Mouse (Mus musculus) MEL (cell line): ENCODE results near the gene Ugt1a10. TPM values are rescaled to one million over a fixed set of nuclear protein-coding genes. Genes with fewer than 3 reads are reported as not detected.

Experiments
- DNase-seq: peaks from one replicate; pipeline ENCODE4 v3.0.0; 2011; ENCODE audit warnings: low read depth, low spot score
- H3K27ac ChIP-seq: 2 replicates; pipeline ENCODE4 v1.5.1; 2012; ENCODE audit warnings: low read depth, mild to moderate bottlenecking, control low read depth, low read length, moderate library complexity; ENCODE audit not compliant: control insufficient read depth
- H3K27me3 ChIP-seq, 2 experiments: fragments of 150-350 bp in 1 of 2; sonication (generic) in 1 of 2; 2 replicates each; pipeline ENCODE4 v1.6.1; 2012; ENCODE audit warnings: low read length in 2 of 2, mild to moderate bottlenecking in 2 of 2, improper control_type of control experiment in 1 of 2, moderate library complexity in 1 of 2; ENCODE audit not compliant: insufficient read depth in 2 of 2, control insufficient read depth in 1 of 2
- H3K36me3 ChIP-seq, 2 experiments: 2 replicates each; pipeline ENCODE4 v1.6.1; 2012 to 2014; ENCODE audit warnings: low read length in 2 of 2, improper control_type of control experiment in 1 of 2, inconsistent platforms in 1 of 2, mild to moderate bottlenecking in 1 of 2; ENCODE audit not compliant: insufficient read depth in 2 of 2, control insufficient read depth in 1 of 2
- H3K4me1 ChIP-seq, 2 experiments: fragments of 150-350 bp in 1 of 2; sonication (generic) in 1 of 2; 2 replicates each; pipeline ENCODE4 v1.6.1; 2012; ENCODE audit warnings: low read length in 2 of 2, improper control_type of control experiment in 1 of 2, mild to moderate bottlenecking in 1 of 2; ENCODE audit not compliant: insufficient read depth in 2 of 2, control insufficient read depth in 1 of 2
- H3K4me3 ChIP-seq, 2 experiments: fragments of 150-350 bp in 1 of 2; sonication (generic) in 1 of 2; 2 replicates each; pipeline ENCODE4 v1.5.1; 2012; ENCODE audit warnings: low read depth in 2 of 2, low read length in 2 of 2, mild to moderate bottlenecking in 2 of 2, moderate library complexity in 2 of 2, control low read depth in 1 of 2, improper control_type of control experiment in 1 of 2; ENCODE audit not compliant: control insufficient read depth in 1 of 2, insufficient read depth in 1 of 2
- H3K79me2 ChIP-seq: 2 replicates; pipeline ENCODE4 v1.6.1; 2012; ENCODE audit warnings: mild to moderate bottlenecking, low read length, moderate library complexity; ENCODE audit not compliant: control insufficient read depth, poor library complexity, insufficient read depth
- H3K9ac ChIP-seq: 2 replicates; pipeline ENCODE4 v1.6.1; 2012; ENCODE audit warnings: low read depth, mild to moderate bottlenecking, control low read depth, low read length, moderate library complexity; ENCODE audit not compliant: control insufficient read depth, poor library complexity, severe bottlenecking
- H3K9me3 ChIP-seq: fragments of 150-350 bp; sonication (generic); replicated peaks from 2 replicates; pipeline ENCODE4 v1.6.1; 2012; ENCODE audit warnings: mild to moderate bottlenecking, low read length, improper control_type of control experiment, moderate library complexity; ENCODE audit not compliant: insufficient read depth
- BHLHE40 ChIP-seq: IDR thresholded peaks from 2 replicates; pipeline ENCODE4 v1.6.1; 2012; ENCODE audit warnings: low read depth, mild to moderate bottlenecking, inconsistent platforms, low read length, improper control_type of control experiment, borderline replicate concordance
- CHD1 ChIP-seq: IDR thresholded peaks from 2 replicates; pipeline ENCODE4 v1.6.1; 2012; ENCODE audit warnings: low read depth, mild to moderate bottlenecking, inconsistent platforms, low read length, improper control_type of control experiment
- E2F4 ChIP-seq: IDR thresholded peaks from 2 replicates; pipeline ENCODE4 v1.6.1; 2011; ENCODE audit warnings: low read depth, low read length, improper control_type of control experiment, borderline replicate concordance
- ETS1 ChIP-seq: IDR thresholded peaks from 2 replicates; pipeline ENCODE4 v1.6.1; 2012; ENCODE audit warnings: low read depth, mild to moderate bottlenecking, inconsistent platforms, low read length, improper control_type of control experiment, moderate library complexity
- GATA1 ChIP-seq: IDR thresholded peaks from 2 replicates; pipeline ENCODE4 v1.6.1; 2011; ENCODE audit warnings: low read depth, low read length, improper control_type of control experiment
- MAFK ChIP-seq: IDR thresholded peaks from 2 replicates; pipeline ENCODE4 v1.6.1; 2011; ENCODE audit warnings: low read depth, mild to moderate bottlenecking, low read length, improper control_type of control experiment, borderline replicate concordance
- MAZ ChIP-seq: IDR thresholded peaks from 2 replicates; pipeline ENCODE4 v1.6.1; 2012; ENCODE audit warnings: low read depth, mild to moderate bottlenecking, inconsistent platforms, low read length, improper control_type of control experiment
- MYC ChIP-seq: IDR thresholded peaks from 2 replicates; pipeline ENCODE4 v1.6.1; 2011; ENCODE audit warnings: low read depth, mild to moderate bottlenecking, low read length, improper control_type of control experiment, moderate library complexity
- NRF1 ChIP-seq: IDR thresholded peaks from 2 replicates; pipeline ENCODE4 v1.6.1; 2014; ENCODE audit warnings: low read depth, mild to moderate bottlenecking, inconsistent platforms, low read length, improper control_type of control experiment, moderate library complexity; ENCODE audit not compliant: poor library complexity, insufficient read depth, severe bottlenecking
- POLR2A ChIP-seq, 2 experiments: IDR thresholded peaks; 2 replicates each; pipeline ENCODE4 v1.6.1; 2011 to 2012; ENCODE audit warnings: low read length in 2 of 2, mild to moderate bottlenecking in 2 of 2, control low read depth in 1 of 2, improper control_type of control experiment in 1 of 2, low read depth in 1 of 2, moderate library complexity in 1 of 2; ENCODE audit not compliant: control insufficient read depth in 1 of 2, insufficient read depth in 1 of 2, poor library complexity in 1 of 2
- POLR2AphosphoS2 ChIP-seq: IDR thresholded peaks from 2 replicates; pipeline ENCODE4 v1.6.1; 2011; ENCODE audit warnings: low read length, improper control_type of control experiment
- POLR2AphosphoS5 ChIP-seq: IDR thresholded peaks from 2 replicates; pipeline ENCODE4 v1.6.1; 2012; ENCODE audit warnings: low read depth, borderline replicate concordance, mild to moderate bottlenecking, inconsistent platforms, low read length, moderate library complexity, mixed read lengths
- RAD21 ChIP-seq: IDR thresholded peaks from 2 replicates; pipeline ENCODE4 v1.6.1; 2011; ENCODE audit warnings: mild to moderate bottlenecking, low read depth, low read length, improper control_type of control experiment
- RCOR1 ChIP-seq: IDR thresholded peaks from 2 replicates; pipeline ENCODE4 v1.6.1; 2012; ENCODE audit warnings: low read depth, mild to moderate bottlenecking, inconsistent platforms, low read length, improper control_type of control experiment
- SMC3 ChIP-seq: IDR thresholded peaks from 2 replicates; pipeline ENCODE4 v1.6.1; 2011; ENCODE audit warnings: low read depth, low read length, improper control_type of control experiment
- USF1 ChIP-seq: IDR thresholded peaks from 2 replicates; pipeline ENCODE4 v1.6.1; 2014; ENCODE audit warnings: low read depth, mild to moderate bottlenecking, inconsistent platforms, low read length, improper control_type of control experiment, moderate library complexity
- polyA plus RNA-seq, 2 experiments: library from polyadenylated mRNA; stranded (reverse) in 1 of 2; unstranded in 1 of 2; fragments of >175 nt in 1 of 2; fragments of >200 nt in 1 of 2; gene quantifications; 2 replicates each; pipeline versions ENCODE4 v1.2.1 to v1.2.4; 2012; ENCODE audit warnings: low replicate concordance in 2 of 2, low read depth in 1 of 2; ENCODE audit not compliant: insufficient read length in 2 of 2, insufficient read depth in 1 of 2, missing spikeins in 1 of 2
- total RNA-seq: library from RNA; depleted of rRNA; stranded (reverse); fragments of 300-350 nt; gene quantifications from 2 replicates; pipeline ENCODE4 v1.2.3, GENCODE M21; 2012

Gene Ugt1a10
- total and polyA plus RNA-seq, 3 experiments: not detected

GRCm38 (mm10) chr1:88225741-88226140, 170.6 kb downstream of the Ugt1a10 start:
- DNase-seq: no peak
- Histone ChIP-seq H3K9me3 (no peaks in the 10 kb centered on the region), H3K9ac (no peak overlapping the region), H3K4me1 (no peaks in the 10 kb centered on the region), H3K36me3 (no peaks in the 10 kb centered on the region), H3K4me3 (no peak overlapping the region), H3K27me3 (no peaks in the 10 kb centered on the region), H3K79me2 (no peaks in the 10 kb centered on the region), H3K27ac (no peak overlapping the region)
- TF ChIP-seq RCOR1 (no peak), RAD21 (no peak), POLR2AphosphoS2 (no peak), MAZ (no peak), ETS1 (no peak), MAFK (no peak), NRF1 (no peak), POLR2A (IDR thresholded peaks at IDR 0.05; ENCODE audit: control insufficient read depth in 1 of 2, insufficient read depth in 1 of 2, low read depth in 1 of 2, low read length in 2 of 2, poor library complexity in 1 of 2) (no peak), USF1 (no peak), MYC (no peak), SMC3 (no peak), CHD1 (no peak)

- H3K9ac ChIP-seq: no peak within 1 kb of the TSS
- no peaks in the 10 kb centered on the region for H3K79me2 ChIP-seq
- H3K9me3 ChIP-seq: no peaks in the 10 kb centered on the region
- H3K27ac ChIP-seq: no peak within 1 kb of the TSS
- H3K36me3 ChIP-seq: no peaks in the 10 kb centered on the region
- TF ChIP-seq BHLHE40 (no peak), E2F4 (no peak), GATA1 (no peak), POLR2AphosphoS5 (no peak)
- no peaks in the 10 kb centered on the region for H3K4me1 ChIP-seq
- no peaks in the 10 kb centered on the region for H3K27me3 ChIP-seq
- H3K4me3 ChIP-seq: no peak within 1 kb of the TSS
- DNase-seq: peak; percentile 35
These were observed 171.6 kb downstream of the Ugt1a10 start, which contains the start of gene Mroh2a for GRCm38 (mm10) chr1:88226670-88227379. Gene Mroh2a, plus strand, starts transcription at chr1:88226986.
